Mouse (Mus musculus): ENCODE data around the gene Myh7b.

DNA sequence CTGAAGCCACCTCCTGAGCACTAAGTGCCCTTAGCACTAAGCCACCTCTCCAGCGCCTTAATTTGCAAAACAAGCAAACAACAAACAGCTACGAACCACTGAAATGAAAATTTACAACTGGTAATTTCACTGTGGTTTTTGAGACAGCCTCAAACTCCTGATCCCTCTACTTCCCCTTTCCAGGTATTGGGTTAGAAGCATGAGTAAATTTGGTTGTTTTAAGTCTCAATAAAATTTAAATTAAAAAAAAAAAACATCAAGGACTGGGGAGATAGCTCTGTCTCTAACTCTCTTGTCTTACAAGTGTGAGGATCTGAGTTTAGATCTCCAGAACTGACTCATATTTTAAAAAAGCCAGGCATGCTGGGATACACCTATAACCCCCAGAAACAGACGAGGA is 72.1 kb downstream of the Myh7b start:
- no peak for TF ChIP-seq CTCF (IDR thresholded peaks at IDR 0.05; ENCODE audit: borderline replicate concordance, control insufficient read depth, extremely low read depth, insufficient read depth, low read length, poor library complexity)
- TF ChIP-seq POLR2A (IDR thresholded peaks at IDR 0.05; ENCODE audit: control insufficient read depth, extremely low read depth, insufficient read depth, low read length, poor library complexity) = no peak
